Mouse (Mus musculus) v-Abl transformed pro-B cells (cell line): ENCODE results near the gene Brcc3.
"Not testable (repeated sequence)": the region's sequence is repeated elsewhere in the genome, so short reads cannot be mapped to it uniquely, and the experiment has no call there.

Experiments used
- in situ Hi-C, 2 experiments: fragments of 400-800 bp; cut with MboI; formaldehyde crosslinking; loops; one replicate each; pipeline ENCODE4 v1.15.1; 2025; ENCODE audit not compliant: unreplicated experiment in 2 of 2

Gene Brcc3

DNA sequence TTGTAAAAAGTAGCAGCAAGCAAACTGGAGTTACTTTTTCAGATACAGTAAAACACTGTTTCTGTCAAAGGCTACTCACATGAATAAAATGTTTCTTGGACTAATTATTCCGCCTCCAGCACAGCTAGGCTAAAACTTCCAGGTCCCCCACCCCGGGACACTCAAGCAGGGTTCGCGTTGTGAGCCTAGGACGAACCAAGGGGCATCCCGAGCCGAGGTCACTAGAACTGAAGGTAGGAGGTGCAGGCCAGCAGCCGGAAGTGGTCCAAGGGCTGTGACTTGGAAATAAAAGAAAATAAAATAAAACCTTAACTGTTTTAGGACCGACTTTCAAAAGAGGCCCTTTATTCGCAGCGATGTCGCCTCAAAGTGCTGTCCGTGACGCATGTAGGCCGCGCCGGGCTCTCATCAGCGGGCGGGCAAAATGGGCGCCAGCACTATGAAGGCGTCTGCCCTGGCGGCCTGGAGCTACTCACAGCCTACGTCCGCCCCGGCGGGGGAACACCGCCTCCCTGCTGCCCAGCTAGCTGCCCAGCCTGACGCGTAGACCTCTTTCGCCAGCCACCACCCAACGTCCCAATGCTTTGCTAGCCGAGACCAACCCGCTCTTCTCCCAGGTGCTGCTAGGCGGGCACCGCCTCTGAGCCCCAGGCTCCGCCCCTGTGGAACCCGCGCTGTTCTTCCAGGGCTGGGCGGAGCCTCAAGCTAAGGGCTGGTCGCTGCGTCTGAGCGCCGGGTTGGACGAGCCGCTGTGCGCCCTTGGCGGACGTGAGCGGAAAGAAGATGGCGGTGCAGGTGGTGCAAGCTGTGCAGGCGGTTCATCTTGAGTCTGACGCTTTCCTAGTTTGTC is at the start of gene Brcc3, which contains the start of the genes Cmc4 and Mtcp1:
Brcc3 (plus strand) TSS at position 693 of the 850 bp plus-strand sequence.
Cmc4 (minus strand) TSS at position 649 of the 850 bp plus-strand sequence.
Mtcp1 (minus strand) TSS at position 653 of the 850 bp plus-strand sequence.
- in situ Hi-C loops: loop anchor here (25.0 kb wide), 2 partner anchors 979 to 1704 kb away; partner anchors contain the start of genes G6pdx (in 2 of the 2), Abcd1 (in 1 of the 2) and Bcap31 (in 1 of the 2)

GRCm38 (mm10) chrX:75370197-75370596 is 46.2 kb upstream of the Brcc3 start:
- in situ Hi-C loops: no loop called here

DNA sequence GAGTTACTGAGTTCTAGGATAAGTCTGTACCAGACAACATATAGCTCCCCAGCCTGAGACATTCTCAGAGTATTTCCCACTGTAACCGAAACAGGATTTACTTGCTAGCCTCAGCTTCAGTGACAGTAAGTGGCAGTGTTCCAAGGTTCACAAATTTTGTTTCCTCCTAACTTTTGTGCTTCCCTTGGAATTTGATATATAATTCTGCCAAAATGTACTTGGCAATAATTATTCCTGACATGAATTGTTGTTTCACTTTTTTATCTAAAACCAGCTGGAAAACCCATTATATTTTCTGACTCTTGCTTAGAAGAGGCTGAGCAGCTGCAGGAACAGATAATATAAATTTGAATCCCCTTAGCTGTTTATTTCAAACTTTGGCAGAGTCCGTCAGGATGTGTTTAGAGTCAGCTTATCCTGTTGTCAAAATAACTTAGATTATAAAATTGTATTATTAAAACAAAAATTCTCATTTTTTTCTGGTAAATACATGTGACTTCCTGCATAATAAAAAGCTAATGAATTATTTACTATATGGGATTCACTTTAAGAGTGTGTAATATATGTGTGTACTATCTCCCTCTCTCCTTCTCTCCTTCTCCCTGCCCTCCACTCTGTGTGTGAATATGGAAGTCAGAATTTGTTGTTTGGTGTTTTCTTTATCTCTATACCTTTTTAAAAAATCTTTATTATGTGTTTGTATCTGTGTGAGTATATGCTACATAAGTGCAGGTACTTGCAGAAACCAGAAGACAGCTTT is 43.6 kb upstream of the Brcc3 start:
- in situ Hi-C loops: no loop called here

DNA sequence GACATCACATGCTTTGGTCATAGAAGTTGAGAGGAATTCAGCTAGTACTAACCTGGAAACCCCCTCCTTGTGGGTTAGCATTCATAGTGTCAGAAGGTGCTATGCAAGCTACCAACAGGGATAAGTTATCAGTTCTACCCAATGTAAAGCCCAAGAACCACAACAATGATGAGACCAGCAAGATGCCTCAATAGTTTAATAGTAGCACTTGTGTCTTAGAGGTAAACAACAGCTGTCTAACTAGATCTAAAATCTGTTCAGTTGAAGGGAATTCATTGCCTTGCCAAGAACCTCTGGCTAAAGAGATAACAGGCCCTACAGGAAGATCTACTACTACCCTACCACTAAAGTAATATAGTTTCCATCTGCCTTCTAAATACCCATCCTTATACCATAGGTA is 39.6 kb upstream of the Brcc3 start:
- in situ Hi-C loops: loop anchor here (25.0 kb wide), 1 partner anchor 265 kb away; no protein-coding TSS in a partner anchor

- in situ Hi-C loops: loop anchor here (10.0 to 25.0 kb wide), 2 partner anchors 269 to 294 kb away; no protein-coding TSS in a partner anchor
Measured at GRCm38 (mm10) chrX:75381176-75381575, 35.3 kb upstream of the Brcc3 start.

DNA sequence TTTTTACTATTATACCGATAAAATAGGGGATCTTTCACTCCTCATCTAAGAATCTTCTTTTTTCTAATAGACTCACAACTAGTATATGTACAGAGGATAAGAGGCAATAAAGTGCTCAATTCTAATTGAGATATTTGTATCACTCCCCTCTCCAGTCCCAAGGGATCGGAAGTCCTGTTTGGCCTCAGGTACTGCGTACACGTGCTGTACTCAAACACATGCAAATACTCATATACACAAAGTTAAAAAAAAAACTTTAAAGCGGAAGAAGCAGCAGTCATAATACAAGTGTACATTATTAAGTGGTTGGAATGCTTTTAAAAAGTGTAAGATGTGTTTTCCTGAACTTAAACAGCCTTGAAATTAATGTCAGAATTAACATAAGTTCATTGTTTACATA is 34.7 kb upstream of the Brcc3 start:
- in situ Hi-C loops: loop anchor here (10.0 to 25.0 kb wide), 2 partner anchors 269 to 293 kb away; no protein-coding TSS in a partner anchor

DNA sequence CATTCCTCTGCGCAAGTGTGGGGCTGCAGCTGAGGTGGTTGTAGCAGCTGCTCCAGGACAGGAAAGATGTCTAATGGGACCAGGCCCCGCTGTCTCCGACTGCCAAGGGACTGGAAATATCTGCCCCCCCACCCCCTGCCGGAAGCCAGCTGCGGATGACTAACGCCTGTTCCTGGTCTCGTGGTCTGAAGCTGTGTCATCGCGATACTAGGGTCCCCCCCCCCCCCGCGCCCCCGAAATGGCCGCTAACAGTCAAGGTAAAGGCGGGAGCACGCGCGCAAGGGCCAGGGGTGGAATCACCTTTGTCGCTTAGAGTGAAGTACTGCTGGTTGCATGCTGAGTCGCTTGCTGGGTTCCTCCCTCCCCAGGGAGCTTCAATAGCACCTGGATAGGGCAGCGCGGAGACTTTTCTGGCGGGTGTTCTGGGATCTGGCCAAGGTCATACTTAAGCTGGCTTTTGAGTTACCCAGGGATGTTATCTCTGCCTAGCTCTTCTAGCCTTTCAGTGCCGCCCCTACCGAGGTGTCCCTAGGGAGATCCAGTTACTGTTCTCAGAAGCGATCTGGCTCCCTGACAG is 34.1 kb upstream of the Brcc3 start, which contains the start of the genes Fundc2 and F8:
Fundc2 (plus strand) TSS at position 205 of the 577 bp plus-strand sequence.
F8 (minus strand) TSS at position 421 of the 577 bp plus-strand sequence.
- in situ Hi-C loops: loop anchor here (10.0 to 25.0 kb wide), 2 partner anchors 270 to 293 kb away; no protein-coding TSS in a partner anchor

GRCm38 (mm10) chrX:75399471-75399870 is 17.0 kb upstream of the Brcc3 start:
- in situ Hi-C loops: loop anchor here (25.0 kb wide), 1 partner anchor 287 kb away; no protein-coding TSS in a partner anchor

GRCm38 (mm10) chrX:75402668-75403067 is 13.8 kb upstream of the Brcc3 start:
- in situ Hi-C loops: loop anchor here (25.0 kb wide), 2 partner anchors 965 to 1690 kb away; partner anchors contain the start of genes G6pdx (in 2 of the 2), Abcd1 (in 1 of the 2) and Bcap31 (in 1 of the 2)

DNA sequence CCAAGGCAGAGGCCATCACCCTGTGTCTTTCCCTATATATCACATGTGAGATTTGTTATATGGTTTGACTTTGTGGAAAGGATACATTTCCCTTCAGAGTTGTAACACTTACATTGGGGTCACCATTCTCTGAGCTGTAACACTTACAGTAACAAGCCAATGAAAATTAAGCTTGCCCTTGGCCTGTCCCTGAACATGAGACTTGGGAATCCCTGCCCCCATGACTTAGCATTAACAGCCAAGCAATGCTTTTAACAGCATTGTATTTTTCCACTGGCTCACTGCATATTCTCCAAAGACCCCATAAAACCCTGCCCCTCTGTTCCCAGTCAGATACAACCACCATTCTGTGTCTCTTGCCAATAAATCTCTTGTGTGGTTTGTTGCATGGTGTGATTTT is 13.1 kb upstream of the Brcc3 start:
- in situ Hi-C loops: loop anchor here (25.0 kb wide), 2 partner anchors 966 to 1691 kb away; partner anchors contain the start of genes G6pdx (in 2 of the 2), Abcd1 (in 1 of the 2) and Bcap31 (in 1 of the 2)

GRCm38 (mm10) chrX:75409711-75410110 is 6.7 kb upstream of the Brcc3 start:
- in situ Hi-C loops: loop anchor here (25.0 kb wide), 2 partner anchors 972 to 1697 kb away; partner anchors contain the start of genes G6pdx (in 2 of the 2), Abcd1 (in 1 of the 2) and Bcap31 (in 1 of the 2)

GRCm38 (mm10) chrX:75454597-75454996 is 38.2 kb downstream of the Brcc3 start:
- in situ Hi-C loops: no loop called here

- in situ Hi-C loops: not testable (repeated sequence)
Measured at GRCm38 (mm10) chrX:75475182-75475644, 58.8 kb downstream of the Brcc3 start.

DNA sequence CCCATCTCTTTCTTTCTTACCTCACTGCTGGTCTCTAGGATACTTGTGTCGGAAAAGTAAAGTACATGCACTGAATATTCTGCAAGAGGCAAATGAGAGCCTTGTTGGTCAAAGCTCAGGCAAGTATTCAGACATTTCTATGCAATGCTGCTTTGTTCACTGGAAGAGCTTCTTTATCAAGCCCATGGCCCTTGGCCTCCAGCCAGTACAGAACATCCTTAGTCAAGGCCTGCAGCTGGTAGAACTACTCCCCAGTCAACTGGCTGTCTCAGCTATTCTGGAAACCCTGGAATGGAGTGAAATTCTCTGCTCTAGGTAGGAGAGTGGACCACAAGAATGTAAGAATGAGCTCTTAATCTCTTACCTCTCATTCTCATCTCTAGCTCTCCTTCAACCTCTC is 73.5 kb downstream of the Brcc3 start:
- in situ Hi-C loops: no loop called here
